Mouse (Mus musculus) kidney, adult 2 months (tissue): ENCODE data around the gene Htr2c. TPM values are rescaled to one million over a fixed set of nuclear protein-coding genes. Genes with fewer than 3 reads are reported as not detected.

ENCODE experiments used
- DNase-seq: peaks from one replicate; pipeline ENCODE4 v3.0.0; 2021
- H3K27ac ChIP-seq: fragments of 200-500 bp; 2 replicates; pipeline ENCODE4 v1.5.1; 2012; ENCODE audit warnings: low read depth, low read length, control low read depth, inconsistent platforms; ENCODE audit not compliant: insufficient read depth
- H3K27me3 ChIP-seq: fragments of 200-500 bp; replicated peaks from 2 replicates; pipeline ENCODE4 v1.6.1; 2012; ENCODE audit warnings: mild to moderate bottlenecking, moderate library complexity, low read length, inconsistent platforms; ENCODE audit not compliant: control insufficient read depth, insufficient read depth
- H3K36me3 ChIP-seq: fragments of 200-500 bp; 2 replicates; pipeline ENCODE4 v1.6.1; 2012; ENCODE audit warnings: mild to moderate bottlenecking, moderate library complexity, low read length, inconsistent platforms; ENCODE audit not compliant: control insufficient read depth, insufficient read depth
- H3K4me1 ChIP-seq: fragments of 200-500 bp; 2 replicates; pipeline ENCODE4 v1.6.1; 2011; ENCODE audit warnings: low read length; ENCODE audit not compliant: control insufficient read depth, insufficient read depth
- H3K4me3 ChIP-seq: fragments of 200-500 bp; 2 replicates; pipeline ENCODE4 v1.5.1; 2011; ENCODE audit warnings: mild to moderate bottlenecking, low read depth, low read length, control low read depth; ENCODE audit not compliant: insufficient read depth
- CTCF ChIP-seq: fragments of 200-500 bp; conservative IDR thresholded peaks from 2 replicates; pipeline ENCODE4 v1.5.1; 2011; ENCODE audit warnings: low read depth, mild to moderate bottlenecking, control low read depth, low read length, moderate library complexity, mixed read lengths; ENCODE audit not compliant: insufficient read depth, insufficient read length
- POLR2A ChIP-seq: fragments of 200-500 bp; IDR thresholded peaks from one replicate; pipeline ENCODE4 v1.6.1; 2011; ENCODE audit warnings: low read depth, low read length, control low read depth
- WGBS: fragments of 180-500 bp; shearing (Covaris S2); methylation state at CpG from one replicate; pipeline ENCODE4 v1.1.7; 2018; 5-methylcytosine and 5-hydroxymethylcytosine counted together
- polyA plus RNA-seq: library from polyadenylated mRNA; depleted of rRNA; stranded (reverse); fragments of >200 nt; gene quantifications from 2 replicates; pipeline ENCODE4 v1.2.3, GENCODE M21; 2012; rRNA removed

Gene Htr2c
- polyA plus RNA-seq: not detected in 2 replicates

DNA sequence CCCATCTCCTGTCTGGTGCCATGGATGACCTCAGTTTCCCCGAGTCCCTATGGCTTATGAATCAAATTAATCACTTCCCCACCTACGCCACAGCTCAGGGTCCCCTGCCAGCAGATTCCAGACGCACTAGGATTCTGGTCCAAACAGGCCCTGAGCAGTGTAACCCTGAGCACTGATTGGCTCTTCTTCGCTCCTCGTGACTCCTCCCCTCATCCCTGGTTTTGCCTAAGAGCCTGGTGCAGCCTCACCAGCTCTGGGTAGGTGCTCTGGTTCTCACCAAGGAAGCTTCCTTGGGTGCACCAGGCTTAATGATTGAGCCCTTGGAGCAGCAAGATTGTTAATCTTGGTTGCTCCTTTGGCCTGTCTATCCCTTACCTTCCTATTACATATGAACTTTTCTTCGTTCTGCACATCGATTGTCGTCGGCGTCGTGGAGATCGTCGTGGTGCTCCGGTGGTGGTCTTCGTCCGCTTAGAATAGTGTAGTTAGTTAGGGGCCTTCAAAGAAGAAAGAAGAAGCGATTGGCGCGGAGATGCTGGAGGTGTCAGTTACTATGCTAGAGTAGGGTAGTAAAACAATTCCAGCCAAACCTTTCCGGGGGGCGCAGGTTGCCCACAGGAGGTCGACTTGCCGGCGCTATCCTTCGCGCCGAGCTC, at the start of gene Htr2c:
Htr2c (plus strand) TSS at position 256 of the 656 bp plus-strand sequence.
- DNase-seq: no peak
- no peak within 1 kb of the TSS for H3K27ac ChIP-seq
- TF ChIP-seq POLR2A (no peak), CTCF (no peak)
- H3K27me3 ChIP-seq: no peaks in the 10 kb centered on the region
- whole genome bisulfite sequencing: 3% methylated on average over 27 of the region's 27 CpGs
- H3K4me3 ChIP-seq: no peak within 1 kb of the TSS
- H3K4me1 ChIP-seq: no peaks in the 10 kb centered on the region
- H3K36me3 ChIP-seq: no peaks in the 10 kb centered on the region

DNA sequence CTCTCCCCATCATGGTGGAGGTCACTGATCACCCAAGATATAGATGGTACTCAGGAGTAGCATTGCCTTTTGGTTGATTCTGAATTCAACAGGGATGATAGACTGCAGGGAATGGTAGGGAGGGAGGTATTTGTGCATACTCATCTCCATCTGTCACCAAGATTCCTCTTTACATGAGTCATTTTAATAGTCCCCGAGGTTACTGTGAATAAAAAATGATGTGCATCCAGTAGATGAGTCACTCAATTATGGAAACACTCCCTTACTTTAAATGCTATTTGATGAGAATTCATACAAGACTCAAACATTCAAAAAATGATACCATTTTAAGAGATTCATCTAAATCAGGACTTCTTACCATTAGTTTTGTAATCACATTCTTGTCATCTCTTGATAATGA, 34.1 kb upstream of the Htr2c start:
- no peaks in the 10 kb centered on the region for H3K27me3 ChIP-seq
- WGBS: 60% methylated on average over 1 of the region's 1 CpGs
- H3K36me3 ChIP-seq: no peaks in the 10 kb centered on the region
- H3K4me3 ChIP-seq: no peak overlapping the region
- H3K27ac ChIP-seq: no peak overlapping the region
- TF ChIP-seq POLR2A (no peak), CTCF (no peak)
- no peak for DNase-seq
- H3K4me1 ChIP-seq: no peaks in the 10 kb centered on the region

- Histone ChIP-seq H3K4me3 (no peak overlapping the region), H3K4me1 (no peaks in the 10 kb centered on the region), H3K27ac (no peak overlapping the region), H3K27me3 (no peaks in the 10 kb centered on the region), H3K36me3 (no peaks in the 10 kb centered on the region)
- TF ChIP-seq CTCF (no peak), POLR2A (no peak)
- no peak for DNase-seq
These were observed 26.0 kb upstream of the Htr2c start for GRCm38 (mm10) chrX:146936332-146936731.

GRCm38 (mm10) chrX:146946216-146946886, 16.0 kb upstream of the Htr2c start:
- no peaks in the 10 kb centered on the region for H3K27me3 ChIP-seq
- H3K36me3 ChIP-seq: no peaks in the 10 kb centered on the region
- H3K27ac ChIP-seq: no peak overlapping the region
- no peak overlapping the region for H3K4me3 ChIP-seq
- no peaks in the 10 kb centered on the region for H3K4me1 ChIP-seq
- no peak for DNase-seq
- no peak for TF ChIP-seq CTCF
- no peak for TF ChIP-seq POLR2A
- WGBS: 75% methylated on average over 2 of the region's 2 CpGs

DNA sequence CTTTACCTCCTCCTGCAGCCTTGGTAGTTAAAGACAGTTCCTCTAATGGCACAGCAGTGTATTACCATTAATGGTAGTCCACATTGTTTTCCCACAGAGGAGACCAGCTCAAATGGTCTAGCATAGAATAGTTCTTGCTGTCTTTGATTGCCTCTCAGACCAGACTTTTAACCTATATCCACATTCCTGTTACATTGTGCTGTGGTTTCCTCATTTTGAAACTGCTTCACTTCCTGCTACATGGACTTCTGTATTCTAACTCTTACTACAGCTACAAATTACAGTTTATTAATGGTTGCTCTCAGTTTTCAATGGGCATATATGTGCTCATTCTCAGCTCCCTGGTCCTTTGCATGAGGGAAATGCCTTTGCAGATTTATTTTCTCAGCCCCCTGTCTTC, 15.3 kb upstream of the Htr2c start:
- H3K4me1 ChIP-seq: no peaks in the 10 kb centered on the region
- DNase-seq: no peak
- no peaks in the 10 kb centered on the region for H3K36me3 ChIP-seq
- H3K27ac ChIP-seq: no peak overlapping the region
- no peak overlapping the region for H3K4me3 ChIP-seq
- TF ChIP-seq CTCF (no peak), POLR2A (no peak)
- H3K27me3 ChIP-seq: no peaks in the 10 kb centered on the region

DNA sequence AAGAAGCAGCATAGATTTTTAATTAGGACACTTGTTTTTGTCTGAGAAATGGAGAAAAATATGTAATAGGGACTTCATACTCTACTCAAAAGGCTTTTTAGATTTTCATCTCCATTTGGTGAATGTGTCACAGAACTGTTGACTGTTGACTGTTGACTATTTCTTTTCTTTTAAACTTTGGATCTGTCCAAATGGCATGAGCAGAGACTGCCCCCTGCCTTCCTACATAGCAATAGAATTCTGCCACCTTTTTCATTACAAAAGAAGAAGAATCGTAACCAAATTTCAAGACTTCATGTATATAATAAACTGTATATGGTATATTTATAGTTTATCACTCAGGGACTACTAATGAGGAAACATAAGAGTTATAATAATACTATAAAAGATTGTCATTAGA, 3.7 kb upstream of the Htr2c start:
- H3K4me3 ChIP-seq: no peak overlapping the region
- no peaks in the 10 kb centered on the region for H3K27me3 ChIP-seq
- TF ChIP-seq CTCF: no peak
- TF ChIP-seq POLR2A: no peak
- no peak overlapping the region for H3K27ac ChIP-seq
- H3K36me3 ChIP-seq: no peaks in the 10 kb centered on the region
- WGBS: 59% methylated on average over 1 of the region's 1 CpGs
- DNase-seq: no peak
- no peaks in the 10 kb centered on the region for H3K4me1 ChIP-seq

DNA sequence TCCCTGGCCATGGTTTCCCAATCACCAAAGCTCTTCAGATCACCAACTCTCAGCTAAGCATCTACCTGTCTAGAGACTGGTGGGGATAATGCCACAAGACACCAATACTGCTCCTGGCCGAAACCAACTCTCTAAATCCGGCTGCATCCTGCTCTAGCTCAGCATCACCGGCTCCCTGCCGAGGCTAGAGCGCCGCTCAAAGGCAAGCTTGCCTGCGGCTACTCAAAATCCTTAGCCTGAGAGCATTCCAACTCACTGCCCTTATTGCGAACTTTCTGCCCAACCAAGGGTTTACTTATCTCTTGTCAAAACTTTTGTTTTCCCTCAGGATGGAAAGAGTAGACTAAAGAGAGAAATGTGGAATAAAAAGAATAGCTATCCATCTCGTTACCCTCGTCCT, 2.4 kb upstream of the Htr2c start:
- Histone ChIP-seq H3K4me1 (no peaks in the 10 kb centered on the region), H3K4me3 (no peak overlapping the region), H3K36me3 (no peaks in the 10 kb centered on the region), H3K27me3 (no peaks in the 10 kb centered on the region), H3K27ac (no peak overlapping the region)
- no peak for DNase-seq
- TF ChIP-seq POLR2A (no peak), CTCF (no peak)
- 1% methylated on average over 10 of the region's 10 CpGs for whole genome bisulfite sequencing
